9 mouse cellular contexts compared by ENCODE assay signal in genomic region chr14:26785695-26786094, GRCm38 (mm10).
A peak's percentile ranks its signal among the peaks of the same experiment; 100 is the strongest.
DNase-seq lines count a peak whose midpoint lies in the region; ATAC-seq and TF ChIP-seq lines count a peak whose summit lies in the region.
"Had no signal": no experiment of that assay in that cellular context is flagged by ENCODE, and none has a peak within 500 bp of the region (broad histone marks: within the 10 kb centered on the region; RNA-seq: fewer than 3 reads in every experiment).

No protein-coding gene starts in this region.

- H3K4me3 ChIP-seq in gastrocnemius, adult 2 months: no peak overlapping the region
- H3K4me3 ChIP-seq in limb, embryonic 11.5 days (ENCODE audit: low read depth, low read length): no peak overlapping the region
- no peak overlapping the region for H3K4me3 ChIP-seq in limb, embryonic 10.5 days
- H3K4me3 ChIP-seq: heart, embryonic 13.5 days had no signal

- intact Hi-C loops in gastrocnemius, adult 2 months (cut with DNase I): loop anchor here (5.0 kb wide), 1 partner anchor 242 kb away; no protein-coding TSS in a partner anchor

- no peaks in the 10 kb centered on the region for H3K36me3 ChIP-seq in limb, embryonic 11.5 days (ENCODE audit: control insufficient read depth, insufficient read depth, low read length)
- H3K36me3 ChIP-seq in limb, embryonic 10.5 days: no peaks in the 10 kb centered on the region
- H3K36me3 ChIP-seq: heart, embryonic 13.5 days had no signal

- peak; percentile 54 for TF ChIP-seq CTCF in gastrocnemius, adult 2 months (IDR thresholded peaks at IDR 0.05)

- H3K4me1 ChIP-seq in limb, embryonic 11.5 days (ENCODE audit: control insufficient read depth, insufficient read depth, low read length): no peaks in the 10 kb centered on the region
- H3K4me1 ChIP-seq in limb, embryonic 10.5 days: no peaks in the 10 kb centered on the region
- H3K4me1 ChIP-seq: heart, embryonic 13.5 days had no signal

- no peaks in the 10 kb centered on the region for H3K27me3 ChIP-seq in limb, embryonic 11.5 days (ENCODE audit: control insufficient read depth, insufficient read depth, low read length)
- no peaks in the 10 kb centered on the region for H3K27me3 ChIP-seq in limb, embryonic 10.5 days (ENCODE audit: low read depth, poor library complexity, severe bottlenecking)
- H3K27me3 ChIP-seq: heart, embryonic 13.5 days had no signal

- DNase-seq in gastrocnemius, adult 2 months: no peak
- no peak for DNase-seq in gastrocnemius, postnatal 10 days
- DNase-seq in limb, embryonic 11.5 days (ENCODE audit: low spot score): peak; percentile 27
- DNase-seq in limb, embryonic 10.5 days (ENCODE audit: low spot score): no peak
- DNase-seq in adrenal gland, postnatal 14 days: peak; percentile 13
- DNase-seq in lung, postnatal 10 days: peak; percentile 30
- DNase-seq in cerebellum, adult 11 months: no peak

- WGBS in limb, embryonic 11.5 days: 53% methylated on average over 4 of the region's 4 CpGs
- WGBS in limb, embryonic 10.5 days: 49% methylated on average over 4 of the region's 4 CpGs

- no peak overlapping the region for H3K4me2 ChIP-seq in limb, embryonic 11.5 days (ENCODE audit: low read depth, severe bottlenecking)
- H3K4me2 ChIP-seq: heart, embryonic 13.5 days had no signal

- no peaks in the 10 kb centered on the region for H3K9me3 ChIP-seq in limb, embryonic 11.5 days (ENCODE audit: control insufficient read depth, low read length)
- H3K9me3 ChIP-seq in limb, embryonic 10.5 days (replicated peaks): no peaks in the 10 kb centered on the region
- H3K9me3 ChIP-seq: heart, embryonic 13.5 days had no signal

- ATAC-seq in limb, embryonic 11.5 days (ENCODE audit: insufficient number of reproducible peaks, low FRiP score, low TSS enrichment, low read depth): no peak
- no peak for ATAC-seq in inflammation-experienced regulatory T-cells, adult 6 months

- H3K9ac ChIP-seq in limb, embryonic 11.5 days (ENCODE audit: low read length): no peak overlapping the region
- H3K9ac ChIP-seq: heart, embryonic 13.5 days had no signal

- no peak overlapping the region for H3K27ac ChIP-seq in gastrocnemius, adult 2 months
- H3K27ac ChIP-seq in limb, embryonic 11.5 days (replicated peaks; ENCODE audit: low read depth, low read length): no peak overlapping the region
- H3K27ac ChIP-seq in limb, embryonic 10.5 days: no peak overlapping the region
- H3K27ac ChIP-seq: heart, embryonic 13.5 days had no signal

Comparison
In these comparisons a context has a peak if more than half of its experiments do, and no peak if none do; other contexts are left out.
1. DNase-seq: peak in limb, embryonic 11.5 days (single experiment), adrenal gland, postnatal 14 days (single experiment) and lung, postnatal 10 days (single experiment); none in gastrocnemius, adult 2 months (single experiment), gastrocnemius, postnatal 10 days (single experiment), limb, embryonic 10.5 days (single experiment) and cerebellum, adult 11 months (single experiment).